8 mouse cellular contexts compared by ENCODE assay signal in genomic region chr12:32820688-32821503, GRCm38 (mm10). TPM values are rescaled to one million over a fixed set of nuclear protein-coding genes. Genes with fewer than 3 reads are reported as not detected.
DNase-seq lines count a peak whose midpoint lies in the region; ATAC-seq and TF ChIP-seq lines count a peak whose summit lies in the region.

No protein-coding gene starts in this region.

- DNase-seq in ES-CJ7 (ENCODE audit: low read depth, low spot score): peak; percentile 45
- DNase-seq in c-Kit-positive CD71-positive TER-119-positive erythroid progenitor cells, embryonic 14.5 days (ENCODE audit: low spot score): peak; percentile 48
- DNase-seq in heart, postnatal 10 days: peak; percentile 75 to 77
- DNase-seq in large intestine, adult 2 months (ENCODE audit: low read depth, low spot score): peak; percentile 42
- DNase-seq in lung, adult 18-20 months: peak; percentile 73 to 77
- peak; percentile 79 for DNase-seq in thymus, postnatal 14 days

- peak overlapping the region; percentile 74 for H3K4me2 ChIP-seq in forebrain, embryonic 12.5 days

- TF ChIP-seq POLR2A in olfactory bulb, adult 2 months (IDR thresholded peaks at IDR 0.05; ENCODE audit: insufficient read depth, low read depth, low read length): no peak; the same call in 1 of the 2 replicates

- 3% methylated on average over 45 of the region's 49 CpGs for WGBS in forebrain, embryonic 12.5 days
- WGBS in large intestine, adult 2 months: under 1% methylated on average over 49 of the region's 49 CpGs
- WGBS in olfactory bulb, adult 2 months: 1% methylated on average over 49 of the region's 49 CpGs

- H3K9me3 ChIP-seq in forebrain, embryonic 12.5 days: no peaks in the 10 kb centered on the region

- intact Hi-C loops in heart, postnatal 10 days (cut with DNase I): loop anchor here (2.0 to 5.0 kb wide), 3 partner anchors 36 to 76 kb away; no protein-coding TSS in a partner anchor

- H3K36me3 ChIP-seq in forebrain, embryonic 12.5 days (replicated peaks): peaks cover 10% of the 10 kb centered on the region; the same call in 1 of the 2 replicates

- H3K9ac ChIP-seq in forebrain, embryonic 12.5 days: peak overlapping the region; percentile 84

- peak overlapping the region; percentile 96 for H3K27ac ChIP-seq in forebrain, embryonic 12.5 days
- peak overlapping the region; percentile 34; the same call in 1 of the 2 replicates for H3K27ac ChIP-seq in olfactory bulb, adult 2 months (ENCODE audit: insufficient read depth, low read depth, low read length)

- peaks cover 14% of the 10 kb centered on the region for H3K4me1 ChIP-seq in forebrain, embryonic 12.5 days
- H3K4me1 ChIP-seq in olfactory bulb, adult 2 months (ENCODE audit: control insufficient read depth, insufficient read depth, low read length): 0 out of 2 replicates have a peak, but pooled peaks cover 3% of the 10 kb centered on the region

- peak; percentile 85 for ATAC-seq in forebrain, embryonic 12.5 days (ENCODE audit: low FRiP score)

- peak overlapping the region; percentile 81 for H3K4me3 ChIP-seq in forebrain, embryonic 12.5 days (replicated peaks)
- peak overlapping the region; percentile 95 for H3K4me3 ChIP-seq in olfactory bulb, adult 2 months (ENCODE audit: insufficient read depth, low read depth, low read length)

- H3K27me3 ChIP-seq in forebrain, embryonic 12.5 days: no peaks in the 10 kb centered on the region

- no peak for TF ChIP-seq CTCF in olfactory bulb, adult 2 months (IDR thresholded peaks at IDR 0.05; ENCODE audit: insufficient read depth, low read depth, low read length)

RNA-seq across cellular contexts. Expression of gene Nampt, which starts 1.6 kb away (rescaled TPM):
- 31.1 and 34.3 TPM in 2 replicates for polyA plus RNA-seq in forebrain, embryonic 12.5 days (2016; fragmentation: Nextera tagmentation; extraction: Ambion mirVana)
- total RNA-seq in heart, postnatal 10 days (2021): 10 to 100 TPM; 28.6 to 52.8 TPM
- polyA plus RNA-seq in large intestine, adult 2 months (2012; rRNA removed): 12.3 and 13.1 TPM in 2 replicates
- not detected in 2 replicates for polyA plus RNA-seq in olfactory bulb, adult 2 months (2012; ENCODE audit: insufficient read depth, insufficient read length, low replicate concordance, missing spikeins)

Comparison
In these comparisons a context has a peak if more than half of its experiments do, and no peak if none do; other contexts are left out.
1. Peak in every context shown above with its lines: DNase-seq, ATAC-seq, H3K4me3 ChIP-seq and H3K27ac ChIP-seq.
2. RNA of gene Nampt, which starts 1.6 kb away (polyA plus RNA-seq): 31.1 to 34.3 TPM in forebrain, embryonic 12.5 days and 12.3 to 13.1 TPM in large intestine, adult 2 months; not detected in olfactory bulb, adult 2 months; every median in the first group is over 10 times any median in the second.